Mouse (Mus musculus) bone marrow, adult 2 months (tissue): Measurements from ENCODE around the gene Krt82.

Experiments
- CTCF ChIP-seq: fragments of 200-500 bp; IDR thresholded peaks from 2 replicates; pipeline ENCODE4 v1.5.1; 2011; ENCODE audit warnings: low read length, control low read depth; ENCODE audit not compliant: control insufficient read depth, insufficient read depth
- POLR2A ChIP-seq: fragments of 200-500 bp; IDR thresholded peaks from 2 replicates; pipeline ENCODE4 v1.6.1; 2011; ENCODE audit warnings: low read depth, mild to moderate bottlenecking, control low read depth, low read length, borderline replicate concordance; ENCODE audit not compliant: control insufficient read depth

DNA sequence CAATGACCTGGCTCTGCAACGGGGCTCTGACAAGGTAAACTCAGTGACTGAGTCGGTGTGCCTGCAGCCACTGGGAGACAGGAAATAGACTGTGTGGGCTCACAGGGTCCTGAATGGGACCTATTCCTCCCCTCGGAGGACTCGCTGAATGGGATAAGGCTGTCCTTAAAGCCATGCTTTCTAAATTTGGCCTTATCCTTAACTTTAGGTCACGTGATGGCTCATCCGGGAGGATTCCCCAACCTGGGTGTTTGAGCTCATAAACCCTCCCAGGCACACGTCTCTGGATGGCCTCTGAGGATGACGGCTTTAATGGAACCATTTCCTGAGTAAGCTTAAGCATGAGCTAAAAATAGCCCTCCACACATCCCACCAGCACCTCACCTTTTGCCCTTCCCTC, 57.7 kb downstream of the Krt82 start:
- TF ChIP-seq CTCF (no peak), POLR2A (no peak)
